Mouse (Mus musculus) CH12.LX (cell line): ENCODE measurements around the gene Gm20388.

Source experiments
- BHLHE40 ChIP-seq: IDR thresholded peaks from 2 replicates; pipeline ENCODE4 v1.6.1; 2011; ENCODE audit warnings: mild to moderate bottlenecking, low read depth, low read length, improper control_type of control experiment
- CTCF ChIP-seq, 2 experiments: IDR thresholded peaks in 1 of 2; conservative IDR thresholded peaks in 1 of 2; 2 replicates each; pipeline ENCODE4 v1.5.1; 2011 to 2012; ENCODE audit warnings: low read depth in 2 of 2, low read length in 2 of 2, improper control_type of control experiment in 1 of 2, inconsistent platforms in 1 of 2, mild to moderate bottlenecking in 1 of 2, moderate library complexity in 1 of 2
- E2F4 ChIP-seq: IDR thresholded peaks from 2 replicates; pipeline ENCODE4 v1.6.1; 2011; ENCODE audit warnings: low read depth, low read length, improper control_type of control experiment; ENCODE audit not compliant: insufficient replicate concordance
- IRF4 ChIP-seq: IDR thresholded peaks from 2 replicates; pipeline ENCODE4 v1.6.1; 2014; ENCODE audit warnings: low read depth, mild to moderate bottlenecking, inconsistent platforms, low read length, improper control_type of control experiment
- POLR2A ChIP-seq: IDR thresholded peaks from 2 replicates; pipeline ENCODE4 v1.6.1; 2011; ENCODE audit warnings: low read depth, mild to moderate bottlenecking, improper control_type of control experiment, low read length
- USF1 ChIP-seq: IDR thresholded peaks from 2 replicates; pipeline ENCODE4 v1.6.1; 2014; ENCODE audit warnings: low read depth, mild to moderate bottlenecking, inconsistent platforms, low read length, improper control_type of control experiment
- ZC3H11A ChIP-seq: IDR thresholded peaks from 2 replicates; pipeline ENCODE4 v1.6.1; 2012; ENCODE audit warnings: low read depth, mild to moderate bottlenecking, inconsistent platforms, low read length, improper control_type of control experiment
- ZKSCAN1 ChIP-seq: IDR thresholded peaks from 2 replicates; pipeline ENCODE4 v1.6.1; 2012; ENCODE audit warnings: low read depth, inconsistent platforms, low read length, improper control_type of control experiment, borderline replicate concordance
- ZNF384 ChIP-seq: IDR thresholded peaks from 2 replicates; pipeline ENCODE4 v1.6.1; 2012; ENCODE audit warnings: low read depth, low read length, improper control_type of control experiment, inconsistent platforms

GRCm38 (mm10) chr8:121372639-121372986 is 1462.0 kb downstream of the Gm20388 start:
- TF ChIP-seq POLR2A, result no peak
- no peak for TF ChIP-seq CTCF (conservative IDR thresholded peaks at IDR 0.05 in 1 of 2, IDR thresholded peaks at IDR 0.05 in 1 of 2; ENCODE audit: low read depth in 2 of 2, low read length in 2 of 2)
- no peak for TF ChIP-seq ZKSCAN1
- no peak for TF ChIP-seq IRF4
- TF ChIP-seq USF1, result no peak
- TF ChIP-seq BHLHE40, result no peak
- no peak for TF ChIP-seq E2F4
- no peak for TF ChIP-seq ZC3H11A
- no peak for TF ChIP-seq ZNF384
